Mouse (Mus musculus) stomach, postnatal 0 days (tissue): Measurements from ENCODE around the gene Mbd3l1. TPM values are rescaled to one million over a fixed set of nuclear protein-coding genes. Genes with fewer than 3 reads are reported as not detected.

Experiments used
- ATAC-seq: fragments of 200-750 bp; cut with Nextera tagmentation; 2 replicates; pipeline ENCODE4 v1.8.0; 2017; ENCODE audit not compliant: low FRiP score, low TSS enrichment
- DNase-seq: peaks from one replicate; pipeline ENCODE4 v3.0.0-alpha.2; 2016; ENCODE audit warnings: low spot score
- H3K27ac ChIP-seq: fragments of 300-500 bp; sonication (generic); replicated peaks from 2 replicates; pipeline ENCODE4 v1.5.1; 2014; ENCODE audit warnings: mild to moderate bottlenecking, control low read depth
- H3K27me3 ChIP-seq: fragments of 300-500 bp; sonication (generic); 2 replicates; pipeline ENCODE4 v1.6.1; 2014; ENCODE audit warnings: low read length; ENCODE audit not compliant: control insufficient read depth, insufficient read depth
- H3K36me3 ChIP-seq: fragments of 300-500 bp; sonication (generic); 2 replicates; pipeline ENCODE4 v1.6.1; 2014; ENCODE audit warnings: low read length, mixed read lengths; ENCODE audit not compliant: control insufficient read depth, insufficient read depth
- H3K4me1 ChIP-seq: fragments of 300-500 bp; sonication (generic); replicated peaks from 2 replicates; pipeline ENCODE4 v1.6.1; 2014; ENCODE audit warnings: antibody characterized with exemption; ENCODE audit not compliant: control insufficient read depth, insufficient read depth
- H3K4me2 ChIP-seq: fragments of 300-500 bp; sonication (generic); replicated peaks from 2 replicates; pipeline ENCODE4 v1.6.1; 2014; ENCODE audit warnings: low read depth, mild to moderate bottlenecking, control low read depth, moderate library complexity
- H3K4me3 ChIP-seq: fragments of 300-500 bp; sonication (generic); 2 replicates; pipeline ENCODE4 v1.5.1; 2014; ENCODE audit warnings: low read depth, low read length, control low read depth
- H3K9ac ChIP-seq: fragments of 300-500 bp; sonication (generic); 2 replicates; pipeline ENCODE4 v1.6.1; 2014; ENCODE audit warnings: mild to moderate bottlenecking, low read length, control low read depth, mixed read lengths
- H3K9me3 ChIP-seq: fragments of 300-500 bp; sonication (generic); 2 replicates; pipeline ENCODE4 v1.6.1; 2016; ENCODE audit warnings: low read length; ENCODE audit not compliant: control insufficient read depth
- CTCF ChIP-seq: IDR thresholded peaks from 2 replicates; pipeline ENCODE4 v1.5.1; 2016; ENCODE audit warnings: antibody characterized with exemption, low read depth, mild to moderate bottlenecking, moderate library complexity
- EP300 ChIP-seq: optimal IDR thresholded peaks from 2 replicates; pipeline ENCODE3; 2016; ENCODE audit warnings: antibody characterized with exemption
- WGBS: fragments of 180-500 bp; shearing (Covaris S2); extraction: QIAGEN DNeasy Blood & Tissue Kit; methylation state at CpG from one replicate; pipeline ENCODE4 v1.1.7; 2014; 5-methylcytosine and 5-hydroxymethylcytosine counted together
- polyA plus RNA-seq: library from polyadenylated mRNA; unstranded; fragments of >200 nt; fragmentation: Nextera tagmentation; extraction: Ambion mirVana; gene quantifications from 2 replicates; pipeline ENCODE4 v1.2.1, GENCODE M21; 2015

Gene Mbd3l1
- not detected in 2 replicates for polyA plus RNA-seq

- DNase-seq (no peak), ATAC-seq (no peak)
- Histone ChIP-seq H3K36me3 (no peaks in the 10 kb centered on the region), H3K4me1 (no peaks in the 10 kb centered on the region), H3K4me2 (no peak within 1 kb of the TSS), H3K4me3 (no peak within 1 kb of the TSS), H3K27me3 (no peaks in the 10 kb centered on the region), H3K9me3 (no peaks in the 10 kb centered on the region), H3K9ac (no peak within 1 kb of the TSS), H3K27ac (no peak within 1 kb of the TSS)
- TF ChIP-seq EP300 (no peak), CTCF (no peak)
- 70% methylated on average over 3 of the region's 3 CpGs for WGBS
These were observed at the start of gene Mbd3l1, which contains the start of gene Zfp558 for GRCm38 (mm10) chr9:18478168-18478567. Mbd3l1 (plus strand) TSS chr9:18478359. Zfp558 (minus strand) TSS chr9:18478268.

DNA sequence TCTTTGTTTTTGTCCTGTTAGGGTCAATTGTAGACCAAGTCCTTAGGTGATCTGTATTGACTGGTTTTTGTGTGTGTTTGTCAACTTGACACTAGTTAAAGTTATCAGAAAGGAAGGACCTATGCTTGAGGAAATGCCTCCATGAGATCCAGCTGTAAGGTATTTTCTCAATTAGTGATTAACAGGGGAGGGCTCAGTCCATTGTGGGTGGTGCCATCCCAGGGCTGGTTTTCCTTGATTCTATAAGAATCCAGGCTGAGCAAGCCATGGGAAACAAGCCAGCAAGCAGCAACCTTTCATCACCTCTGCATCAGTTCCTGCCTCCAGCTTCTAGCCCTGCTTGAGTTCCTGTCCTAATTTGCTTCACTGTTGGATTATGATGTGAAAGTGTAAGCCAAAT is 47.8 kb upstream of the Mbd3l1 start, which contains the start of gene Mbd3l2:
Gene Mbd3l2 (plus strand): TSS at position 301 of the 400 bp plus-strand sequence.
- DNase-seq (no peak), ATAC-seq (no peak)
- Histone ChIP-seq H3K9me3 (no peaks in the 10 kb centered on the region), H3K36me3 (no peaks in the 10 kb centered on the region), H3K4me1 (no peaks in the 10 kb centered on the region), H3K4me3 (no peak within 1 kb of the TSS), H3K27ac (no peak within 1 kb of the TSS), H3K27me3 (no peaks in the 10 kb centered on the region), H3K4me2 (no peak within 1 kb of the TSS), H3K9ac (no peak within 1 kb of the TSS)
- TF ChIP-seq EP300, result no peak
- TF ChIP-seq CTCF, result no peak

DNA sequence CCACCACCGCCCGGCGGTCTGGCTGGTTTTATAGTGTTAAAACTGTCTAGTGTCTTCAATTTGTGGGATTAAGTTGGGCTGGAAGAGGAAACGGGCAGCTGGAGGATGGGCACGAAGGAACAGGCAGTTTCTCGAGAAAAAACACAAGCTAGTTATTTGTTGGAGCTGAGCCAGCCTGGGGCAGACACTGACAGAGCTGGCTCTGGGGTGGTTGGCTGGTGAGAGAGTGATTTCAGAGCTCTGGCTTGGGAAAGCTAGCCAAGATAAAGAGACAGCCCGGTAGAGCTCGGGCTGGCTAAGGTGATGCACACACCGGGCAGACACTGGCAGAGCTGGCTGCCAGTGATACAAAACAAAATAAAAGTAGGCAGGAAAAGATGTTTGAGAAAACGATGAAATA is 46.5 kb upstream of the Mbd3l1 start:
- Histone ChIP-seq H3K4me1 (no peaks in the 10 kb centered on the region), H3K4me3 (no peak overlapping the region), H3K4me2 (no peak overlapping the region), H3K9me3 (no peaks in the 10 kb centered on the region), H3K27ac (no peak overlapping the region), H3K9ac (no peak overlapping the region), H3K27me3 (no peaks in the 10 kb centered on the region), H3K36me3 (no peaks in the 10 kb centered on the region)
- DNase-seq, result no peak
- ATAC-seq, result no peak
- WGBS, result 63% methylated on average over 10 of the region's 10 CpGs
- TF ChIP-seq CTCF (no peak), EP300 (no peak)

GRCm38 (mm10) chr9:18456520-18456919 is 21.6 kb upstream of the Mbd3l1 start:
- DNase-seq, result no peak
- no peak for TF ChIP-seq EP300
- TF ChIP-seq CTCF, result no peak
- Histone ChIP-seq H3K9me3 (no peaks in the 10 kb centered on the region), H3K9ac (no peak overlapping the region), H3K4me1 (no peaks in the 10 kb centered on the region), H3K36me3 (peaks cover 4% of the 10 kb centered on the region; the same call in 1 of the 2 replicates), H3K27ac (no peak overlapping the region), H3K4me3 (no peak overlapping the region), H3K27me3 (no peaks in the 10 kb centered on the region), H3K4me2 (no peak overlapping the region)
- no peak for ATAC-seq
- 91% methylated on average over 4 of the region's 4 CpGs for WGBS

GRCm38 (mm10) chr9:18467350-18467749 is 10.8 kb upstream of the Mbd3l1 start:
- Histone ChIP-seq H3K4me1 (no peaks in the 10 kb centered on the region), H3K9me3 (no peaks in the 10 kb centered on the region), H3K27me3 (no peaks in the 10 kb centered on the region), H3K4me3 (no peak overlapping the region), H3K36me3 (no peaks in the 10 kb centered on the region), H3K4me2 (no peak overlapping the region), H3K27ac (no peak overlapping the region), H3K9ac (no peak overlapping the region)
- TF ChIP-seq CTCF, result no peak
- TF ChIP-seq EP300, result no peak
- WGBS, result 77% methylated on average over 3 of the region's 3 CpGs
- DNase-seq (no peak), ATAC-seq (no peak)

DNA sequence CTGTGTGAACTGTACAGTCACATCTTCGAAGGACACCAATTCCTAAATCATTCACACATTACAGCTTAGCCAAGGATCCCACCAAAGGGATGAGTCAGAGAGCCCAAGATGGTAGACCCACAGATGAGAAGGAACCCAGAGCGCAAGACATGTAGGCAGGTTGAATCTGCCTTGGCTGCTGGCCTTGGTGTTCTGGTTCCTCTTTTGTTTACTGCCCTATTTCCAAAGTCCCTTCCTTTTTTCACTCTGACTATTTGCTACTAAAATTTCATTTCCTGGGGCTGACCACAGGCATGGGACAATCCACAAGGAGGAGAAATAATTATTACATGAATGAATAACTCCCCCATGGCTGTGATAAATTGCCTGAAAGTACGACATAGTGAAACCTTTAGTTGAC is 10.2 kb upstream of the Mbd3l1 start:
- no peak overlapping the region for H3K27ac ChIP-seq
- no peaks in the 10 kb centered on the region for H3K27me3 ChIP-seq
- H3K9me3 ChIP-seq, result no peaks in the 10 kb centered on the region
- H3K4me2 ChIP-seq, result no peak overlapping the region
- TF ChIP-seq EP300 (no peak), CTCF (no peak)
- DNase-seq, result no peak
- H3K9ac ChIP-seq, result no peak overlapping the region
- no peaks in the 10 kb centered on the region for H3K36me3 ChIP-seq
- 82% methylated on average over 3 of the region's 3 CpGs for WGBS
- no peaks in the 10 kb centered on the region for H3K4me1 ChIP-seq
- ATAC-seq, result no peak
- no peak overlapping the region for H3K4me3 ChIP-seq
